Mouse (Mus musculus) brown adipose tissue, adult 24 weeks (tissue): ENCODE measurements around the gene Akap13. TPM values are rescaled to one million over a fixed set of nuclear protein-coding genes. Genes with fewer than 3 reads are reported as not detected.
"Not testable (repeated sequence)": the region's sequence is repeated elsewhere in the genome, so short reads cannot be mapped to it uniquely, and the experiment has no call there.

ENCODE experiments used
- H3K27ac ChIP-seq: fragments of 200-500 bp; replicated peaks from 2 replicates; pipeline ENCODE4 v1.5.1; 2012; ENCODE audit warnings: low read depth, mild to moderate bottlenecking, low read length
- H3K4me1 ChIP-seq: fragments of 200-500 bp; 2 replicates; pipeline ENCODE4 v1.6.1; 2012; ENCODE audit warnings: low read length, mixed read lengths; ENCODE audit not compliant: control insufficient read depth, insufficient read depth, insufficient read length
- H3K4me3 ChIP-seq: fragments of 200-500 bp; 2 replicates; pipeline ENCODE4 v1.5.1; 2012; ENCODE audit warnings: low read depth, mild to moderate bottlenecking, low read length, moderate library complexity; ENCODE audit not compliant: insufficient read depth
- polyA plus RNA-seq: library from polyadenylated mRNA; stranded (reverse); fragments of >200 nt; gene quantifications from 2 replicates; pipeline ENCODE4 v1.2.4, GENCODE M21; 2012; ENCODE audit not compliant: missing spikeins, insufficient read depth, insufficient read length

The Akap13 gene
- polyA plus RNA-seq, 1 experiment, result 24.8 TPM

DNA sequence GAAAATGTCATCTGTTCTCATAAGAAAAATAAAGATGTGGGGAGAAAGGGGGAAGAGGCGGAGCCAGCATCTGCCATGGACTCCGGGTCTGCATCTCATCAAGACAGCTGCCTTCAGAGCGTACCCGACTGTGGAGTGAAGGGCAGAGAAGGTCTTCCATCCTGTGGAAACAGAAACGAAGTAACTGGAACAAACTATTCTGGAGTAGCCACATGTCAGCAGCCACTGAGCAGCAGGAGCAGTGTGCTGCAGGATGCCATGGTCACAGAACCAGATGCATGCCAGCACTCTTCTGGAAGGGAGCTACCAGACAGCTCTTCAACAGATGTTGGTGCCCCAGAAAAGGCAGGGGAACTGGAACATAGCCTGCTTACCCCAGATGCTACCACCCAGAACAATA lies 153.4 kb downstream of the Akap13 start:
- Histone ChIP-seq H3K4me3 (no peak overlapping the region), H3K4me1 (peaks cover 10% of the 10 kb centered on the region), H3K27ac (peak overlapping the region; percentile 26; the same call in 1 of the 2 replicates)

DNA sequence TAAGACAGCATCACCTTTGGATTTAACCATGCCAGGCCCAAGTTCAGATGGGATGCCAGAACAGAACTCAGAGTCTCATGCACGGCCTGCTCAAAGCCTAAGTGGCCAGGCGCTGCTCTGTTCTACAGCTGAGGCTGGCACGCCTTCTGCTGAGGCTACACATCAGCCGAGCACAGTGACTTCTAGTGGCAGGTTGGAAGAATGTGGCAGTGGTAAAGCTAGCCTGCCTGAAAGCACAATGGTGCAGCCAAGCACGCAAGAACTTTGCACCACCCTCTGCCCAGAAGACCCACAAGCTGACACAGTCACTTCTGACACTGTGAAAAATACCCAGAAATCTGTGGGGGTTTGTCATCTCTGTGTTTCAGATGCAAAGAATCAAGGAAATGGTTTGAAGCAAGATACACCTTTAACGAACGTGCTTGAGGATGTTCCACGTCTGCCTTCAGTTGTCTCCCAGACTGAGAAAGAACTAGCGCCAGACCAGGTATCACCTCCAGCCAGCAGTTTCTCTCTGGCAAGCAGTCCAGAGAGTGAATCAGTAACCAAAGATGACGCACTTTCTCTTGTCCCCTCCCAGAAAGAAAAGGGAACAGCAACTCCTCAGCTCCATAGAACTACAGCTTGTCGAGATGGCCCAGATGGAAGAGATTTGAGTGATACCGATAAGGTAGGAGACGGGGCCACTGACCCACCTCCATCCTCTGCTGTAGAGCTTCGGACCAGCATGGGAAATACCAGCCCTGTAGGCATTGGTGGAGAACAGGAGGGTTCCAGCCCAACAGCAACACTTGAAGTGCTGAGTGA lies 154.3 kb downstream of the Akap13 start:
- peak overlapping the region; percentile 91 for H3K27ac ChIP-seq
- peak overlapping the region; percentile 58 for H3K4me3 ChIP-seq
- peaks cover 10% of the 10 kb centered on the region for H3K4me1 ChIP-seq

DNA sequence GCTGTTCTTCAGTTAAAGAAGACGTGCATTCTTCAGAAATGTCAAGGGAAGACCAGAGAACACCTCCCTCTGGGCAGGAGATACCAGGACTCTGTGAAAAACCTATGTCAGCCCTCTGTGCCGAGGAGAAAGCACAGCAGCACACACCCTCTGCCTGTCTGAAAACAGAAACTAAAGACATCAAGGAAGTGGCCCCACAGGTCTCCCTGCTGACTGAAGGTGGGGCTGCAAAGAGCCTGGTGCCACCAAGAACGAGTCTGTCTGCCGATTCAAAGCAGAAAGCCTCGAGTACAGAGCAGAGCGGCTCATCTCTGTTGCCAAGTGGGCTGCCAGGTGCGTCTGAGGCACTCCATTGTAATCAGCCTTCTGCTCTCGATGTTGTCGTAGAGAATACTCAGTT lies 155.1 kb downstream of the Akap13 start:
- Histone ChIP-seq H3K4me1 (peaks cover 10% of the 10 kb centered on the region), H3K27ac (peak overlapping the region; percentile 91), H3K4me3 (peak overlapping the region; percentile 58)

DNA sequence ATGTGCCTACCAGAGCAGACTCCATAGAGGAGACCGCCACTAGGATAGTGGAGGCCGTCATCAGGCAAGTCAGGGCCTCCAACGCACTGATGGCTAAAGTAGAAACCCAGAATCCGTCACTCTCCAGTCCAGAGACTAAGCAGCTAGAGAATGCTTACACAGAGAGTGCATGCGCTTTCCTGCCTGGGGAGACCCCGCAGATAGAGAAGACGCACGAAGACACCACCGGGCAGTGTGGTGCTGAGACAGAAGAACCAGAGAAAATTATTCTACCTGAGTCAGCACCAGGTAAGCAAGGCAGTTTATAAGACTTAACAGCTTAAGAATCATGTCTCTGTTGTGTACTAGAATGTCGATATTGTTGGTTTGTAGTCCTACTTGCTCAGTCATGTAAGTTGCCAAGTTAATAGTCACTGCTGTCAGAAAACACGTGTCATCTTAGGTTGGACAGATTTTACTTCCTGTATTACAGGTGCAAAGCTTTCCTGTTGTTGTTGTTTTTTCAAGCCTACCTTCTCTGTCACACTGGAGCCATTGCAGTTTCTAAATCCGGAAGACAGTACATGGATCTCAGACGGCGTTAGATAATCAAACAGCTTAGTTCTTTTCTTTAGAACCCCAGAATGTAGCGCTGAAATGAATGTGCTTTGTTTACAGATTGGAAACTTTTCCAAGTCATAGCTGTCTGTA lies 156.1 kb downstream of the Akap13 start:
- H3K4me1 ChIP-seq, result peaks cover 10% of the 10 kb centered on the region
- peak overlapping the region; percentile 58 for H3K4me3 ChIP-seq

GRCm38 (mm10) chr7:75612000-75612682 lies 156.8 kb downstream of the Akap13 start:
- Histone ChIP-seq H3K4me1 (peaks cover 10% of the 10 kb centered on the region), H3K27ac (peak overlapping the region; percentile 91), H3K4me3 (peak overlapping the region; percentile 58)

More for the DNA sequence above, 156.1 kb downstream of the Akap13 start:
- H3K27ac ChIP-seq, result peak overlapping the region; percentile 91

- H3K27ac ChIP-seq, result 0 out of 2 replicates have a peak overlapping the region, but pooled peaks have one; percentile 10
- H3K4me1 ChIP-seq, result peaks cover 10% of the 10 kb centered on the region
- H3K4me3 ChIP-seq, result peak overlapping the region; percentile 58
Observed at GRCm38 (mm10) chr7:75612683-75613053, 157.3 kb downstream of the Akap13 start.

DNA sequence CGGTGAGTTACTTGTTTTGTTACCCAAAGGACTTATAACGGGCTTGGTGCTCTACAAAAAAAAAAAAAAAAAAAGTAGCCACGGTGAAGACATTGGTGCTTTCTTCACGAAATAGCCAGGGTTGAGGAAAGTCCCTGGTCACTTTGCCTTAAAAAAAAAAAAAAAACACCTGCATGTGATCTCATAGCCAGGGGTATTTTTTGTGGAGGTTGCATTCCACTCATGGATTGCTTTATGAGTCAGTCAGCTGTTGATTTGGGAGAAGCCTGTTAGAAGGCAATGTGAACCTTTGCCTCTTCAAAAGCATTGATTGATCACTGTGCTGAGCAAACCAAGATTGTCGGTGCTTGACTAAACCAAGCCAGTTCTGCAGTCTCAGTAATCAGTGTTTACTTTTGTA lies 157.9 kb downstream of the Akap13 start:
- Histone ChIP-seq H3K4me1 (peaks cover 10% of the 10 kb centered on the region), H3K4me3 (peak overlapping the region; percentile 43), H3K27ac (0 out of 2 replicates have a peak overlapping the region, but pooled peaks have one; percentile 29)

GRCm38 (mm10) chr7:75614826-75615225 lies 159.5 kb downstream of the Akap13 start:
- no peak overlapping the region for H3K27ac ChIP-seq

DNA sequence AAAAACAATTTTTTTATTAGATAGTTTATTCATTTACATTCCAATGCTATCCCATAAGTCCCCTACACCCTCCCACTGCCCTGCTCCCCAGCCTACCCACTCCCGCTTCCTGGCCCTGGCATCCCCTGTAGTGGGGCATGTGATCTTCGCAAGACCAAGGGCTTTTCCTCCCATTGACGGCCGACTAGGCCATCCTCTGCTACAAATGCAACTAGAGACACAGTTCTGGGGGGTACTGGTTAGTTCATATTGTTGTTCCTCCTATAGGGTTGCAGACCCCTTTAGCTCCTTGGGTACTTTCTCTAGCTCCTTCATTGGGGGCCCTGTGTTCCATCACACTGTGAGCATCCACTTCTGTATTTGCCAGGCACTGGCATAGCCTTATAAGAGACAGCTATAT lies 161.9 kb downstream of the Akap13 start:
- H3K27ac ChIP-seq, H3K4me3 ChIP-seq, H3K4me1 ChIP-seq: not testable (repeated sequence)

More at GRCm38 (mm10) chr7:75614826-75615225, 159.5 kb downstream of the Akap13 start:
- no peak overlapping the region for H3K4me3 ChIP-seq
- peaks cover 10% of the 10 kb centered on the region for H3K4me1 ChIP-seq

GRCm38 (mm10) chr7:75618699-75619098 lies 163.4 kb downstream of the Akap13 start:
- Histone ChIP-seq H3K27ac (no peak overlapping the region), H3K4me1 (no peaks in the 10 kb centered on the region; the same call in 1 of the 2 replicates), H3K4me3 (no peak overlapping the region)

DNA sequence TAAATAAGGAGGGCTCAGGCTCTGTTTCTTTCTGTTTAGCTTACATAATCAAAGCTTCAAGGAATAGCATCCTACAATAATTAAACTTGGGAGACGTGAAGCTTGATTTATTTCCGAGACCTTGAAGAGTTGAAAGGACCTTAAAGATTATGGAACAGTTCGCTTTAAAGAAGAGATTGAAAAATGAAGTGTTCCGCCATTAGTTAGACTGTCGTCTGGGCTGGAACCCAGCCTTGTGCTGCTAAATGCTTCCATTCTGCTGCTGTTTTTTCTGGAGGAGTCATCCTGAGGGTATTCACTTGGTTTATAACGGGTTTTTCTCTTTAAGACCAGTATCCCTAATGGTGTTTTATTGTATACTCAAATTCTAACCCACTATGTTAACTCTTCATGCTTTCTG lies 164.5 kb downstream of the Akap13 start:
- Histone ChIP-seq H3K4me1 (no peaks in the 10 kb centered on the region; the same call in 1 of the 2 replicates), H3K4me3 (no peak overlapping the region), H3K27ac (no peak overlapping the region)

DNA sequence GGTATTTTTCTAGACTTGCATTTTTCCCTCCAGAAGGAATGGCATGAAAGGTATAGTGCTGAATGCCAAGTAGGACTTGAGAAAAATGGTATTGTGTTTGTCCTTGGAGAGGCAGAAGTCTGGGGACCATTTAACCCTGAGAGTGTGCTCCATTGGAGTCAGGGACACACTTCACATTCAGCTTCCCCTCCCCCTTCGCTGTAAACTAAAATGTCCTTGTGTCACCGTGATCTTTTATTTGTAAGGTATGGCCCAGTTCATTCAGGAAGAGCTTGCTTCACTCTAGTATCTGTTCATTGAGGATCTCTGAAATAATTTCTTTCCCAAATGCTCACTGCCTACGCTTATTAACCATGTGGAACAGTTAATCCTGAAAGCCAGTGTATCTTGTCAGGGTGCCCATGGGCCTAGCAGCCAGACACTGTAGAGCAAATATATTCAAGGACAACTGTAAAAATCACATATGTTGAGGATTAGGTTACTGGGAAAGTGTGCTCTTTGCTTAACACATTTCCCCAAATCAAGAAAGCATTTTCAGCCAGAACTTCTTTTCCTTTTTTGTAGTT lies 165.1 kb downstream of the Akap13 start:
- Histone ChIP-seq H3K4me3 (no peak overlapping the region), H3K27ac (no peak overlapping the region)

GRCm38 (mm10) chr7:75620976-75621375 lies 165.6 kb downstream of the Akap13 start:
- Histone ChIP-seq H3K4me1 (no peaks in the 10 kb centered on the region; the same call in 1 of the 2 replicates), H3K4me3 (no peak overlapping the region), H3K27ac (no peak overlapping the region)

More for the DNA sequence above, 165.1 kb downstream of the Akap13 start:
- no peaks in the 10 kb centered on the region; the same call in 1 of the 2 replicates for H3K4me1 ChIP-seq

GRCm38 (mm10) chr7:75627831-75628230 lies 172.5 kb downstream of the Akap13 start:
- H3K27ac ChIP-seq, result no peak overlapping the region
- no peak overlapping the region for H3K4me3 ChIP-seq

DNA sequence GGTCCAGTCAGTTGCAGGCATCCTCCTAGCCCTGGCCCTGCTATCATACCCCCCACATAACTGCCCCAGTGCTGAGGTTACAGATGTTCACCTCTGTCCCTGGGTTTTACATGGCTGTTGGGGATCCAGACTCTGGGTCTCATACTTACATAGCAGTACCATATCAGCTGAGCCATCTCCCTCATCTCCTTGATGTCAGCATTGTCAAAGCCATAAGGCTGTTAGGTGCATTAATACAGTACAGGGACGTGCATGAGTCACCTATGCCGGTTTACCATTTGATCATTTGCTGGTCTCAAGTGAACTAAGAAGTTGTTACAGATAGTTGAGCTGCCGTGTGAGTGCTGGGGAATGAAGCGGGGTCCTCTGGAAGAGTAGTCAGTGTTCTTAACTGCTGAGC lies 174.3 kb downstream of the Akap13 start:
- Histone ChIP-seq H3K27ac (no peak overlapping the region), H3K4me3 (no peak overlapping the region), H3K4me1 (peaks cover 5% of the 10 kb centered on the region; the same call in 1 of the 2 replicates)

More at GRCm38 (mm10) chr7:75627831-75628230, 172.5 kb downstream of the Akap13 start:
- no peaks in the 10 kb centered on the region for H3K4me1 ChIP-seq
